Mouse (Mus musculus): Measurements from ENCODE around the gene Rhobtb1. TPM values are rescaled to one million over a fixed set of nuclear protein-coding genes. Genes with fewer than 3 reads are reported as not detected.

Gene Rhobtb1
- polyA plus RNA-seq, 1 experiment from 2014 or later: 20.8 TPM

DNA sequence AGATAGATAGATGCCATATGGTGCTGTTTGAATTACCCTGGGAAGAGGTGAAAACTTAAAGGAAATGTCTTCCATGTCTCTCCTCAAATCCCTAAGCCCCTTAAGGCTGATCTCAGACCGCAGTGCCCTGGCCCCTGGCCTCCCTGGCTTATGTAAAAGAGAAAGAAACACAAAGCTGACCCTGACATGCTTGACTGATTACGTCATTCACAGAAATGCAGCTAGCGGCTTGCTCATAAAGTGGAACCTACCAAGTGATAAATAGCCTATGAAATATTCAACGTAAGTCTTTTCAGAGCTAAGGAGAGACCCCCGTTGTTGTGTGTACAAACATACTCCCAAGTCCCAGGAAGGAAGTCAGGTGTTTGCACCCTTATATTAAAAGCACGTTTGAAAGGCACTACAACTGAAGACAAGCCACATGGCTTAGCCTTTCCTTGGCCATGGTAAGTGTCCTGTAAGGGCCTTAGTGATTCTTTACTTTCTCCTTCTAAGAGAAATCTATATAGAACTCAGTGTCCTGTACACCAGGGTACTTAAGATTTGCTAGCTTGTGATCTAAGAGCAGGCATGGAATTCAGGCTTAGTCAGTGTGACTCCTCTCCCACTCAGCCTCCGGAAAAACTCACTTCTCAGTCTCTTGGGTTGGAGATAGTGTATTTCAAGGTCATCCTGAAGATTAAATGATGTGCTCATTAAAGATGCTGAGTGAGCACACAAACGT, 53.6 kb downstream of the Rhobtb1 start:
- Histone ChIP-seq H3K9me3 (no peaks in the 10 kb centered on the region), H3K9ac (no peak overlapping the region), H3K4me1 (replicated peaks) (no peaks in the 10 kb centered on the region), H3K27me3 (replicated peaks) (no peaks in the 10 kb centered on the region), H3K4me3 (replicated peaks) (no peak overlapping the region), H3K4me2 (replicated peaks) (no peak overlapping the region), H3K36me3 (no peaks in the 10 kb centered on the region; the same call in 1 of the 2 replicates), H3K27ac (no peak overlapping the region)
- 38% methylated on average over 8 of the region's 8 CpGs for WGBS
- no peak for ATAC-seq

DNA sequence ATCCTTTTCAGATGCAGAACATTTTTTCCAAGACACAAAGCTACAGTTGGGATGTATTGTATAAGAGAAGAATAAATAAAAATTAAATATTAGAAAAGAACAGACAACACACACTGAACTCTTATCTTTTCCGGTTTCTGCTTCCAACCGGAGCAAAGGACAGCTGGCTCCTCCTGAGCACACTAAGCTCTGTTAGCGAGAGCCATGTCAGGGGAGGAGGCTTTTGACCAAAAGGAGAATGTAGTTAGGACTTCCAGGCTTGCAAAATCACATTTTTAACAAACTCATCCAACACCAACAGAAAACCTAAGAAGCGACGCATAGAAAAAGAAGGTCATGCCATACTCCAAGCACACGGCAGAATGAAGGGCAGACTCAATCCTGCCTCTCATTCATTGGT, 54.8 kb downstream of the Rhobtb1 start:
- no peaks in the 10 kb centered on the region for H3K27me3 ChIP-seq (replicated peaks)
- no peak overlapping the region for H3K9ac ChIP-seq
- no peaks in the 10 kb centered on the region; the same call in 1 of the 2 replicates for H3K36me3 ChIP-seq
- H3K4me3 ChIP-seq (replicated peaks): no peak overlapping the region
- WGBS: 79% methylated on average over 6 of the region's 6 CpGs
- no peak for ATAC-seq
- no peak overlapping the region for H3K27ac ChIP-seq
- H3K9me3 ChIP-seq: no peaks in the 10 kb centered on the region
- H3K4me2 ChIP-seq (replicated peaks): no peak overlapping the region
- peaks cover under 1% of the 10 kb centered on the region; the same call in 1 of the 2 replicates for H3K4me1 ChIP-seq (replicated peaks)

DNA sequence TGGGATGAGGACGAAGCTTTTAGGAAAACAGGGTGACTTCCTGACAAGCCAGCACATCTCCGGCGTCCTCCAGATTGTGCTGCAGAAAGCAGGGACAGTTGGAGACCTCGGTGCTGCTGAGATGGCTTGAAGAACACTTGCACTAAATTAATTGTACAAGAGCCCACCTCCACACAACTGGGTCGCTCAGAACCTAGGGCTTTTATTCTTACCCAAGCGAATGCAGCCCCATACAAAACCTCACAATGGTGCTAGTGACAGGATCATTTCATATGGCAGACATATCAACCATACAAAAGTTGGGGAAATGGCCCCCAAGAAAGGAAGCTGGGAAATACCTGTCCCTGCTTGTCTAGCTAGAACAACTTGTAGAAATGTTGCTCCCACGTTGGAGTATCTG, 56.2 kb downstream of the Rhobtb1 start:
- H3K9me3 ChIP-seq: no peaks in the 10 kb centered on the region
- 82% methylated on average over 7 of the region's 7 CpGs for WGBS
- no peaks in the 10 kb centered on the region; the same call in 1 of the 2 replicates for H3K36me3 ChIP-seq
- H3K27me3 ChIP-seq (replicated peaks): no peaks in the 10 kb centered on the region
- H3K27ac ChIP-seq: no peak overlapping the region
- no peak overlapping the region for H3K4me3 ChIP-seq (replicated peaks)
- ATAC-seq: no peak
- no peak overlapping the region for H3K4me2 ChIP-seq (replicated peaks)
- H3K4me1 ChIP-seq (replicated peaks): peaks cover 9% of the 10 kb centered on the region
- no peak overlapping the region for H3K9ac ChIP-seq

GRCm38 (mm10) chr10:69207981-69208630, 56.9 kb downstream of the Rhobtb1 start:
- H3K27me3 ChIP-seq (replicated peaks): no peaks in the 10 kb centered on the region
- WGBS: 82% methylated on average over 15 of the region's 15 CpGs
- H3K4me3 ChIP-seq (replicated peaks): no peak overlapping the region
- peaks cover 9% of the 10 kb centered on the region for H3K4me1 ChIP-seq (replicated peaks)
- H3K4me2 ChIP-seq (replicated peaks): no peak overlapping the region
- H3K9me3 ChIP-seq: no peaks in the 10 kb centered on the region
- H3K27ac ChIP-seq: no peak overlapping the region
- ATAC-seq: no peak
- H3K9ac ChIP-seq: no peak overlapping the region
- no peaks in the 10 kb centered on the region; the same call in 1 of the 2 replicates for H3K36me3 ChIP-seq

GRCm38 (mm10) chr10:69208705-69209104, 57.5 kb downstream of the Rhobtb1 start:
- Histone ChIP-seq H3K9me3 (no peaks in the 10 kb centered on the region), H3K27ac (no peak overlapping the region), H3K9ac (no peak overlapping the region), H3K36me3 (no peaks in the 10 kb centered on the region; the same call in 1 of the 2 replicates), H3K4me3 (replicated peaks) (no peak overlapping the region), H3K4me1 (replicated peaks) (peaks cover 10% of the 10 kb centered on the region), H3K27me3 (replicated peaks) (no peaks in the 10 kb centered on the region), H3K4me2 (replicated peaks) (no peak overlapping the region)
- ATAC-seq: no peak
- WGBS: 92% methylated on average over 3 of the region's 3 CpGs

- 95% methylated on average over 10 of the region's 10 CpGs for WGBS
- H3K4me3 ChIP-seq (replicated peaks): no peak overlapping the region
Observed at GRCm38 (mm10) chr10:69210006-69210405, 58.8 kb downstream of the Rhobtb1 start.

GRCm38 (mm10) chr10:69210659-69211058, 59.4 kb downstream of the Rhobtb1 start:
- Histone ChIP-seq H3K9me3 (no peaks in the 10 kb centered on the region), H3K36me3 (no peaks in the 10 kb centered on the region; the same call in 1 of the 2 replicates), H3K4me1 (replicated peaks) (peaks cover 16% of the 10 kb centered on the region), H3K4me2 (replicated peaks) (no peak overlapping the region), H3K4me3 (replicated peaks) (no peak overlapping the region), H3K27ac (no peak overlapping the region), H3K9ac (no peak overlapping the region), H3K27me3 (replicated peaks) (no peaks in the 10 kb centered on the region)
- ATAC-seq: no peak
- 89% methylated on average over 5 of the region's 5 CpGs for WGBS

More at GRCm38 (mm10) chr10:69210006-69210405, 58.8 kb downstream of the Rhobtb1 start:
- Histone ChIP-seq H3K4me2 (replicated peaks) (no peak overlapping the region), H3K9me3 (no peaks in the 10 kb centered on the region), H3K27ac (no peak overlapping the region), H3K9ac (no peak overlapping the region), H3K4me1 (replicated peaks) (peaks cover 16% of the 10 kb centered on the region), H3K36me3 (no peaks in the 10 kb centered on the region; the same call in 1 of the 2 replicates), H3K27me3 (replicated peaks) (no peaks in the 10 kb centered on the region)
- no peak for ATAC-seq

- Histone ChIP-seq H3K9ac (peak overlapping the region; percentile 94), H3K27ac (peak overlapping the region; percentile 99), H3K27me3 (replicated peaks) (no peaks in the 10 kb centered on the region), H3K4me1 (replicated peaks) (peaks cover 16% of the 10 kb centered on the region), H3K4me3 (replicated peaks) (peak overlapping the region; percentile 83), H3K36me3 (no peaks in the 10 kb centered on the region; the same call in 1 of the 2 replicates), H3K9me3 (no peaks in the 10 kb centered on the region), H3K4me2 (replicated peaks) (peak overlapping the region; percentile 85)
- ATAC-seq: no peak
- WGBS: 35% methylated on average over 8 of the region's 8 CpGs
Observed at GRCm38 (mm10) chr10:69211560-69211959, 60.3 kb downstream of the Rhobtb1 start.

- H3K4me2 ChIP-seq (replicated peaks): peak overlapping the region; percentile 85
- ATAC-seq: 0 out of 2 replicates have a peak, but pooled peaks have one; percentile 28
- peak overlapping the region; percentile 94 for H3K9ac ChIP-seq
- H3K27ac ChIP-seq: peak overlapping the region; percentile 99
- no peaks in the 10 kb centered on the region for H3K27me3 ChIP-seq (replicated peaks)
- no peaks in the 10 kb centered on the region for H3K9me3 ChIP-seq
- no peaks in the 10 kb centered on the region; the same call in 1 of the 2 replicates for H3K36me3 ChIP-seq
- peak overlapping the region; percentile 83 for H3K4me3 ChIP-seq (replicated peaks)
- 5% methylated on average over 14 of the region's 14 CpGs for WGBS
- H3K4me1 ChIP-seq (replicated peaks): peaks cover 16% of the 10 kb centered on the region
Observed at GRCm38 (mm10) chr10:69211976-69212375, 60.7 kb downstream of the Rhobtb1 start.

- Histone ChIP-seq H3K9ac (peak within 1 kb of the TSS; percentile 94), H3K36me3 (no peaks in the 10 kb centered on the region; the same call in 1 of the 2 replicates), H3K4me3 (replicated peaks) (peak within 1 kb of the TSS; percentile 83), H3K4me1 (replicated peaks) (peaks cover 16% of the 10 kb centered on the region), H3K4me2 (replicated peaks) (peak within 1 kb of the TSS; percentile 85), H3K27ac (peak within 1 kb of the TSS; percentile 99), H3K27me3 (replicated peaks) (no peaks in the 10 kb centered on the region), H3K9me3 (no peaks in the 10 kb centered on the region)
- under 1% methylated on average over 83 of the region's 84 CpGs for WGBS
- peak; percentile 95 for ATAC-seq
Observed at GRCm38 (mm10) chr10:69212542-69213440, 61.6 kb downstream of the Rhobtb1 start, which contains the start of gene A930033H14Rik. Gene A930033H14Rik (minus strand): TSS chr10:69213098.

DNA sequence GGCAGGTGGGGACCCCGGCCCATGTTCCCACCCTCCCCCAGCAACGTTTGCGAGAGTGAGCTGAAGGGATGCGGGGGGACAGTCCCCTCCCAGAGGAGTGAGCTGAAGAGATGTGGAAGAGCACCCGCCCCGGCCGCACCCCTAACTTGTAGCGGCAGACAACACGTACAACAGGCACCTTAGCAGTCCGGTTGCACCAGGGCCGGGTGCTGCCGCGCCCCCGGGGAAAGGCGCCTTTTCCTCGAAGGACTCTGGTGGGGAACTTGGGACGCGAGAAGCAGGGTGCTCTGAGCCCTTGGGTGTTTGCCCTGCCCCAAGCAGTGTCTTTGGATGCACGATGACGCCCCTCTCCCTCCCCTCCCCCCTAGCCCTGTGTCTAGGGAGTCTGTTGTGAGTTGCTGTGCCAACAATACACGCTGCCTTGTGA, 62.2 kb downstream of the Rhobtb1 start:
- H3K9me3 ChIP-seq: no peaks in the 10 kb centered on the region
- H3K4me1 ChIP-seq (replicated peaks): peaks cover 16% of the 10 kb centered on the region
- WGBS: 1% methylated on average over 21 of the region's 21 CpGs
- H3K4me2 ChIP-seq (replicated peaks): peak overlapping the region; percentile 85
- H3K36me3 ChIP-seq: no peaks in the 10 kb centered on the region; the same call in 1 of the 2 replicates
- H3K27me3 ChIP-seq (replicated peaks): no peaks in the 10 kb centered on the region
- peak overlapping the region; percentile 94 for H3K9ac ChIP-seq
- ATAC-seq: peak; percentile 83
- peak overlapping the region; percentile 83 for H3K4me3 ChIP-seq (replicated peaks)
- peak overlapping the region; percentile 99 for H3K27ac ChIP-seq
